Mouse (Mus musculus): ENCODE measurements around the gene Wfdc2.

Gene Wfdc2

DNA sequence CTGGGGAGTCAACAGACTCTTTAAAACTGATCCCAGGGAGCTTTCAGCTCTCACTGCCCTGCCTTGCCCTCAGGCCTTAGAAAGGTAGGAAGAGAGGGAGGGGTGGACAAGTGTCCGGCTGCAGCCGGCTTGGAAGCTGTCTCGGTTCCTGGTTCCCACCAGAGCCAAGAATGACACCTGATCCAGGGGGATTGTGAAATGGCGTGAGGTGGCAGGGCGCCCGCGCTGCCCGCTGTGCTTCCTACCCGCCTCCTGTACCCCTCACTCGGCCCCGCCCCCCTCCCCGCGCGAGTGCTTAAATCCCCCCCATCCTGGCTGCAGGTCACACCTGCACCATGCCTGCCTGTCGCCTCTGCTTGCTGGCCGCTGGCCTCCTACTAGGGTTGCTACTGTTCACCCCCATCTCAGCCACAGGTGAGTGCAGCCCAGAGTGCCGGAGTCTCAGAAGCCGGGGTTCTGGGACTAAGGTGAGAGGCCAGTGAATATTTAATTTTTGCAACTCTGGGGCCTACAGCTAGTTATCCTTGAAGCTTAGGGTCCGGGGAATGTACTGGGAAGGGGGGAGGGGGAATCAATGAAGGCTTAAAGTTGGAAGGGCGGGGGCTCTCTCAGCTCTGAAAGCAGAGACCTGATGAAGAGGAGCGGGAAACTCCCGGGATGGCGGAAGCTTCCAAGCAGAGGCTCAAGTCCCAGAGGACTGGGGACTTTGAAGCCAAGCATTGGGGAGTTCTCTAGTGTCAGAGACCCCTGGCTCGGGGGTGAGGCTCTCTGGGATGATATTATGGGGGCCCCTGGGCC, at the start of gene Wfdc2:
TSS of gene Wfdc2 (plus strand) at position 23 of the 798 bp plus-strand sequence.
- in situ Hi-C loops (cut with MboI, MseI) = no loop called here

DNA sequence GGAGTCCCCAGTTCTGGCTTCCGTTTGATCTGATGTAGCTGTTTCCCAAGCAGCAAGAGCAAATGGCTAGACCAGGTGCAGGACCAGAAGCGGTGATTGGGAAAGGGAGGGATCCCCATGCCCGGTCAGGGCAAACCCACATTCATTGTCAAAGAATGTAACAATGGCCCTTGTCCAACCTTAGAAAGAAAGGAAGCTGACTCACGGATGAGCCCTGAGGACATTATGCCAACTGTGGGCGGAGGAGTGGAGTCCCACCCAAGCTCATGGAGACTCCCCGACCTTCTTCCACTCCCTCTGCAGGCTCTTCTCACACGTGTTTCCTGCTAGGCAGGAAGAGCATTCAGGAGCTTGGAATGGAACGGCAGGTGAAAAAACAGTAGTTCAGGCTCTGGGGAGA, 48.8 kb upstream of the Wfdc2 start:
- in situ Hi-C loops (cut with MboI, MseI) = no loop called here

DNA sequence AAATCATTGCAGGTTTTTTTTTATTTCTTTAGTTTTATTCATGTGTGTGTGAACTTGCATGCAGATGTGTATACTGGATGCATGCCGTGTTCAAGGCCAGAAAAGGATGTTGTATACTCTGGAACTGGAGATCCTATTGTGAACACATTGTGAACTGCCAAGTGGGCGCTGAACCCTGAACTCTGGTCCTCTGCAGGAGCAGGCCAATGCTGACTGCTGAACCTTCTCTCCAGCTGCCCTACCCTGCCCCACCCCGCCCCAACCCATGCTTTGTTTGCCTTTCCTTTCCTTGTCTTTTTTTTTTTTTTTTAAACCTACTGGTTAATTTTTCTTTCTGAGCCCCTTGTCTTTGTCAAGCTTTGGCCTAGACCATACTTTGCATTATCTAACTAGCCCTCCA, 47.3 kb upstream of the Wfdc2 start:
- in situ Hi-C loops (cut with MboI, MseI) = no loop called here

DNA sequence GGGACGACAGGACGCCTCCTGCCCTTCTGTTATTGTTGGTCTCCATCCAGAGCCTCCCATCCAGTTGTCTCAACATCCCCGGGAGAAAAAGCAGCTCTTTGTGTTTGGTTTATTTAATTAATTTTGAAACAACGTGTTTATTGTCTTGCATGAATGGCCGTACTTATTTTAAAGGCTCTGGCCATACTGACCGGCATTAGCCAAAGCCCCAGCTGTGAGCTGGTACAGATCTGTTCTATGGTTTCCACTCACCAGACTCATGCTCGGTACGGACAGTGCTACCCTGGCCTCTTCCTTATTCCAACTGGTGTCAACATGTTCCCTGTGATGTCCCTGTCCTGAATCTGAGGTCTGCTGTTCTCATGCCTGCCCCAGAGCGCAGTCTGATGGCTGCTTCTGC, 46.3 kb upstream of the Wfdc2 start:
- in situ Hi-C loops (cut with MboI, MseI) = no loop called here

DNA sequence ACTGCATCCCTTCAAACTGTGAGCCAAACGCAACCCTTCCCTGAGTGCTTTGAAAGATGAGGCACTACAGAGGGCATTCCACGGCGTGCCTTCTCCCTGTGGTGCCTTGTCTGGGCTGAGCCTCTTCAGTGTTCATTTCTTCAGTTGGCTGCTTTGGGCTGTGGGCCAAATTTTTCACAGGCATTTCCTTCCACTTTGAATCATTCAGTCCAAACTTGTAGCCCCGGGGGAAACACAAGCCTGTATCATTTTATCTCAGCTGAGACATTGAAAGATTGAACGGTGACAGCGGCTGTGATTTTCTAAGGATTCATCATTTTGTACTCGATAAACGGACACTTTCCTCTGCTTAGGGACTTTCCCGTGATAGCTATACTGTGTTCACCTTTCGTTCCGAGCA, 45.6 kb upstream of the Wfdc2 start:
- in situ Hi-C loops (cut with MboI, MseI) = no loop called here

DNA sequence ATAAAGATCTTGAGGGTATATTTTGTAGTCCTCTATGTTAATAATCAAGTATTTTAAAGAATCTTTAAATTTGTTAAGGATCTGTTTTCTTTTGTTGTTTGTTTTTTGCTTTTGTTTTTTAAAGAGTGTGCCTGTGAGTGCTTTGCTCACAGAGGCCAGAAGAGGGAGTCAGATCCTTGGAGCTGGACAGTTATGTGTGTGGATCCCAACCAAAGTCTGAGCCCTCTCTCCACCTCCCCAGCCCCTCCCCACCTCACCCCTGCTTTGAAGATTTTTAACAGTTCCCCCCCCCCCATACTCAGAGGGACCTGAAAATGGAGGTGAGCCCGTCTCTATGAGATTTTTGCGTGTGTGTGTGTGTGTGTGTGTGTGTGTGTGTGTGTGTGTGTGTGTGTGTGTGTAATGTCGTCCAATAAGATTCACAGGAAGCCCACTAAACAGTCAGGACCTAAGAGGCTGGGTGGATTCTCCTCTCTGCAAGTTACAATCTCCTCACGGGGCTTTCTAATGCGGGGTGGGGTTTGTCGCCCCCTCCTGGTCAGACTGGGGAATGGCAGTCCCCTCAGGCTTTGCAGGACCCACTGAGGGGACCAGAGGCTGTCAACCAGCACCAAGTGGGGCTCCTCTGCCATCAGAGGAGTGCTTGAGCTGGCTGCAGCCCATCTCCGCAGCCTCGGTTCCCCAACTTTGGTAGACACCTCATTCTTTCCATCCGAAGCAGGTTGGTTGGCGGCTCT, 44.6 kb upstream of the Wfdc2 start:
- in situ Hi-C loops (cut with MboI, MseI) = no loop called here

DNA sequence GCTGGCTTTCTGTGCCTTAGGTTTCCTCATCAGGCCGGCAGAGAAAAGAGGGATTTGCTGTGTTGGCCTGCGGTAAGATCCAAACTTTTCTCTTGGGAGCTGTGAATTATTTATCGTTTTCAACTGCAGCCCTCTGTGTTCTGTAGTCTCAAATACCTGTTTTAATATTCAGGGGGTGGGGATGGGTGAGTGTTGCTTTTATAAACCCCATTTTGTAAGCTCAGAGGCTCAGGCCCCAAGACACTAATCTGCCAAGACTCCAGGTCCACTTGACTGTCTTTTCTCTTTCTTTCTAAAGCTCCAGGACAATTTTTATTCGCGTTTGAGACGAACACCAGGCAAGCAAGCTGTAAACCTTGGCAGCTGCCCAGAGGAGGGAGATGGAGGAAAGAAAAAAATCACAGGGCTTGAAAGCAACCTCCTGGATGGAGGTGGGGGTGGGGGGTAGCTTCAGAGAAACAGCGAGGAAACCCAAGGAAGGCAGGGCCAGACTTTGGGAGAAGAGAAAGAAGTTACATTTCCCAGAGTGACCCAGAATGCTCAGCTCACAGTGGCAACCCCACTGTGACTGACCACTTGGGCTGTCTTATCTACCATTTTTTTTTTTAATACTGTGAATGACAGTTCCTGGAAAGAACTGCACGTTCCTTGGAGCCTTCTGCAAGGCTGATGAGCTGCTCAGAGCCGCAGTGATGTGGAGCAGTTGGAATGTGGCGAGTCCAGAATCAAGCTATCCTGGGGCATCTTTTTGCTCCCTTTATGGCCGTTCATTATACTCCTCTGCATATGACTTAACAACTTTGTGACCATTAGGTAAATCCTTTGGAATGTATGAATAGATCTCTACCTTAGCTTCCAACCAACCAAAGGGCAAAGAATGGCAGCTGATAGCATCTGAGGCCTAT, 43.7 kb upstream of the Wfdc2 start:
- in situ Hi-C loops (cut with MboI, MseI) = no loop called here

DNA sequence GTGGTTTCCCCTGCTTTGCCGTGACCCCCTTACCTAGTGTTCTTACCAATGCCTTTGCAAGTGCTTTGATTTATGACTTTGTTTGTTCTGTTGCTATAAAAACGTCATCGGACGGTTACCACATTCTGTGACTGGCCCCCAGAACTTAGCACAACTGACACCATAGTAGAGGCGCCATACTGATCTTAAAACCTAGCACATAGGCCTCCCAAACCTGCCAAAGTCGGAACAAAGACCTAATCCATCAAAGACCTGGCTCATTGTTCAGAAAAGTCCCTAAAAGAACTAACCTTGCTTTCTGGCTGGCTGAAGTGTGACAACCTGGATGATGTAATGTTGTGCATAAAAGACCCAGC, 43.1 kb upstream of the Wfdc2 start:
- in situ Hi-C loops (cut with MboI, MseI) = no loop called here

DNA sequence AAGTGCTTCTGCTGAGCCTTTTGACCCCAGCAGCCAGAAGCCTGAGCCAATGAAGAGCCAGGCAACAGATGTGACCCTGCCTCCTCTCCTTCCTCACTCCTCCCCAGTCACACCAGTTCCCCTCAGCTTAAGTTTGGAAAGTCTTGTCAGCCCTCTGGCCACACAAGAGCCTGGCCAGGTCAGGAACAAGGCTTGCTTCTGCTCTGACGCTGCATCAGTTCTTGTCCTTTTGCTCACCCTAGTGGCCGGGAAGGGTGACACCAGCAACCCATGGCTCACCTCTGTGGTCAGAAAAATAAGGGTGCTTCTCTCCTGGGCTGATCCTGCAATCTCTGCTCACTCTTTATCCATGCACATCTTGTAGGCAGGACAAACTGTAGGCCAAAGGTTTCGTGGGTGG, 41.4 kb upstream of the Wfdc2 start:
- in situ Hi-C loops (cut with MboI, MseI) = no loop called here

DNA sequence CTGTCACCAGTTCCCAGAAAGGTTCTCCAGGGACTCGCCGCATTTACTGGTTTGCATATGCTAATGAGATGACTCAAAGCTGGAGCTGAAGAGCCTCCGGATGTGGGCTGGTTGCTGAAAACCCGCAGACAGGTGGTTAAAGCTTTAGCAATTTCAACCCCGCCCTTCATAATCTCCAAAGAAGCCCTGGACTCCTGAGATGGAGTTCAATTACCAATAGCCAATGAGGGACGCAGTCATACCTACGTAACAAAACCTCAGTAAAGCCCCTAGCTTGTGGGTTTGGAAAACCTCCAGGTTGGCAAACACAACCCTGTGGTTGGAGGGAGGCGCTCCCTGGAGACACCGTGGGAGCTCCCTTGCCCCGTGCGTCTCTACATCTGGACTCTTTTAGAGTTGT, 40.4 kb upstream of the Wfdc2 start:
- in situ Hi-C loops (cut with MboI, MseI) = no loop called here

DNA sequence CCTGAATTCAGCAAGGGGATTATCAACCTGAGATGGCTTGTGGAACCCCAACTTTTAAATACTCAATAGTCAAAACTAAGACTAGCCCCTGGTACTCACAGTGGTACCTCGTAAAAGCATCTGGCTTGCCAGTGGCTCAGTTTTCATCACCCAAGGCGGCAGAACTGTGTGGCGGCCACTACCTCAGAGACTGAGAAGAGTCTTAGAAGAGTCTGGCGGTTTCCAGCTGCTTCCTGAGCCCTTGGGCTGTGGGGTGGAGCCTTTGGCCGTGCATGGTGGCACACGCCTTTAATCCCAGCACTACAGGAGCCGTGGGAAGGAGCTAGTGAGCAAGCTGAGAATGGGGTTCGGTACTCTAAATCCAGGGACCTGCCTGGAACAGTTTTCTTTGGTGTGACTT, 39.9 kb upstream of the Wfdc2 start:
- in situ Hi-C loops (cut with MboI, MseI) = no loop called here

DNA sequence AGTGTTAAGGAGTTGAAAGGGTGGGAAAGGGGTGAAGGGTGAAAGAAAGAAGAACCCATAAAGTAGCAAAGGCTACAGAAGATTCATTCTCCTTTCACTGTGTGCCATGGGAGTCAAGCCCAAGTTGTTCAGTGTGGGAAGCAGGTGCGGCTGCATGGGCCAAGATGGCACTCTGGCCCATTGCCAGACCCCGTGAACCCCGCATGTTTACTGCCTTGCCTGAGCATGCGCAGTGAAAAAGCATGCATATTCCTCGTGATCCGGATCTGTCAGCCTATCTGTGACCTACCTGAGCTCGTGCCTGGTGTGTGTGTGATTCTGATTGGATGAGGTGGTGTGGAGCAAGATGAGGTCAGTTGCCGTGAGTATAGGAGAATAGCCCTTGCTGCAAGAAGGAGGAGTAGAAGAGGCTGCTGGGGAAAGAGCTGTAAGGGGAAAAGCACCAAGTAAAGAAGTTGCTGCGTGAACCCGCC, 38.9 kb upstream of the Wfdc2 start:
- in situ Hi-C loops (cut with MboI, MseI) = no loop called here

DNA sequence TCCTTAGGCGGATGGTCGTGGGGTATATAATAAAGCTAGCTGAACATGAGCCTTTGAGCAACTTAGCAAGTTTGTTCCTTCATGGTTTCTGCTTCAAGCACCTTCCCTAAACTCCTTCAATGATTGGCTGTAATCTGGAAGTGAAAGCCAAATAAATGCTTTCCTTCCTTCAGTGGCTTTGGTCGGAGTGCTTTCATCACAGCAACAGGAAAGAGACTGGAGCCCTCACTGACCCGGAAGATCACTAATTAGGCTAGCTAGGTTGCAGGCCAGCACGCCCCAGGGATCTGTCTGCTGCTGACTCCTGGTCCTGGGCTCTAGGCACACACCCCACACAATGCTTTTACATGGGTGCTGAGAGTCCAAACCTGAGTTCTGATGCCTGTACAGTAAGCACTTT, 33.7 kb upstream of the Wfdc2 start:
- in situ Hi-C loops (cut with MboI, MseI) = no loop called here

DNA sequence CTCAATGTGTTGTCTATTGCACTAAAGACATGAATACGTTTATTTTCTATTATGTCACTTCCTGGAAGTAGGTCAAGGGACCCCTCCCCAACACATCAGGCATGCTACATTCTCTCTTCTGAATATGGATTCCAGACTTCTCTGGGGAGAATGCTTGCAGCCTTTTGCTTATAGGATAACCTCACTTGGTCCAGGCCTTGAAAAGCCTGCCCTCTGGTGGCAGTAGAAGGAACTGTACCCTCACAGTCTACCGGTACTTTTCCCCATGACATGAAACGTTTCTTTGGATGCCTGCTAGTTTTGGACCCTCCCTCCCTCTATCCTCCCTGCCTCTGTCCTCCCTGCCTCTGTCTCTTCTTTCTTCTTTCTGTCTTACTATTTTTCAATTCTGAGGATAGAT, 31.0 kb upstream of the Wfdc2 start:
- in situ Hi-C loops (cut with MboI, MseI) = loop anchor here (5.0 kb wide), 1 partner anchor 74 kb away; the partner anchor contains the start of gene Sys1

DNA sequence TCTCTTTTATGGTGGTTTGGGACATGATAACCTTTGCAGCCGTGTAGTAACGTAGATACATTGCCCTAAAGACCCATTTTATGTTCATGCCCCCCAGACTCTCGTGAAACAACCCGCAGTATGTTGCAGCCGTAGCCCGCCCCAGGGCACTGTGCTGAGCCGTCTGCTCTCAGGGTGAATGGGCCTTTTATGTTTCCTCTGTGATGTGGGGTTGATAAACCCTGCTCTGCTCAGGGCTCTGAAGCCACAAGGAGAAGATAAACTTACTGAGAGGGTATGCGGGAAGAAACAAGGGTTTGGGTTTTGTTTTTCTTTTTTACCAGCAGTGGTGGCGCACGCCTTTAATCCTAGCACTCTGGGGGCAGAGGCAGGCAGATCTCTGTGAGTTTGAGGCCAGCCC, 27.9 kb upstream of the Wfdc2 start:
- in situ Hi-C loops (cut with MboI, MseI) = loop anchor here (5.0 kb wide), 1 partner anchor 77 kb away; the partner anchor contains the start of gene Sys1

DNA sequence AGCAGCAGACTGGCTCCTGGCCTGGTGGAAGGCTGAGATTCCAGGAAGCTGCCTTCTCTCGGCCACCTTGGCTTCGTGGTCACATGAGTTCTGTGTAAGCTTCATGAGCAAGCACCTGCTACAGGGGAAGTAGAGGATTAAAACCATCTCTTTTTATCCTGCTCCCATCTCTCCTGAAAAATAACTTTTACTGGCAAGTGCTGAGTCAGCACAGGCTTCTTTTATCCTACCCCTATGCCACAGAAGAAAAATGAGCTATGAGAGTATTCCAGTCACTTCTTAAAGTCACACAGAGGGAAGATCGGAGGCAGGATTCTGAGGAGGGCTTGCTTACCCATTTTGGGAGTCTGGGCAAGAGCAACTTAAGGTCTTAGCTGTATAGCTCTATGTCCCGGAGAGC, 25.2 kb upstream of the Wfdc2 start:
- in situ Hi-C loops (cut with MboI, MseI) = no loop called here

DNA sequence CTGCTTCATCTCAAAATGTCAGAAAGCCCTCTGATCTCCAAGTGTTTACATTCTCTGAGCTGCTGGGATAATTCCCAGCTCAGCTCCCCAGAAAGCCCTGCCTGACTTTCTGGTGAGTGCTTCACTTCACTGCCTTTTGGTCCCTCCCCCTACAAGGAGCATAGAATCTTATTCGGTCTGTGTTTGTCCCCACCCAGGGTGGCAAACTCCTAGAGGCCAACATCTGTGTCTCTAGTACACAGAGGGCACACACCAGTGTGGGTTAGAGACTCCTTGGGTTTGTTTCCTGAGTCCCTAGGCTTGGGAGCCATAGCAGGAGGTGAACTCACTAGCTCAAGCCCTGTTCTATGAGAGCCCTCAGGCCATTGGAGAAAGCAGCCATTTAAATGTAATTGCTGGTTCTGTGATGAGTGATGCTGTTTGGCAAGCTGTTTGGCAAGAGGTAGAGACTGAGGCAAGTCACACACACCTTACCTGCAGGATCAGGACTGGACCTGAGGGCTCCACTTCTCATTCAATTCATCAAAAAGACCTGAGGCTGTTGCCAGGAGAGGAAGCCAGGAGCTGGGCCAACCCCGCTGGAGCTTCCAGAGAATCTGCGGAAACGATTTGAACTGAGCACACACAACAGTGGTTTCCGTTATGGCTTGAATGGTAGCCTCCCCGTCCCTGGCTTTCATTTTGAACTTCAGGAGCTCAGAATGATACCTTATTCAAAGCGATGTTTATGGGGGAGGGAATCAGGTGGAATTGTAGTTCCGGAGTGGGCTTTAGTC, 21.4 kb upstream of the Wfdc2 start:
- in situ Hi-C loops (cut with MboI, MseI) = no loop called here

DNA sequence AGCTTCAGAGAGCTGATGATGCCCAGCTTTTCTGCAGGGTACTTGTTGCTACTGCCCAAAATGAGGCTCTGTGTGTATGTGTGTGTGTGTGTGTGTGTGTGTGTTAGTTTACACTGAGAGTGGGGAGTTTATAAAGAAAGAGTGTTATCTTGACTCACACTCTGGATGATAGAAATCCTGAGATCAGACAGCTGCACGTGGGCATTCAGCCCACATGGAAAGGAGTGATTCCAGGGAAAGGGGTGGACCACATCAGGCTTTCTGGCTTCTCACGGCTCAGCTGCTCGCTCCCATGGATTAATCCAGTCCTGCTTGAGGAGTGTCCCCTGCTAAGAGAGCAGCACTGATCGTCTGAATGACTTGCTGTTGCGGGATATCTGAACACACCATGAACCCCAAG, 20.1 kb upstream of the Wfdc2 start:
- in situ Hi-C loops (cut with MboI, MseI) = no loop called here

DNA sequence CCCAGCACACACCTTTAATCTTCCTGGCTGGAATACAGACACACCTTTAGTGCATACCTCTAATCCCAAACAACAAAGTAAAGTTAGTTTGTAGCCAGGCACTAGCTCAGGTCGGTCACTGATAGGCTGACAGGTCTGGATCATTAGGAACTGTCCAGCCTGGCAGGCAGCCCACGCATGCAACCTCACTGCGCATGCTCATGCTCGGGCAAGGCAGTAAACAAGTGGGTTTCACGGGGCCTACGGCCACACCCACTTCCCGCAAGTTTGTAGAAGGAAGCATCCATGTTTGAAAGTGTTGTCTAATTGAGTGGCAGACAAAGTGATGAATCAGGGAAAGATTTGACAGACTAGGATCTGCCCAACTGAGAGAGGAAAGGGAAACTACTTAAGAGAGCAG, 19.6 kb upstream of the Wfdc2 start:
- in situ Hi-C loops (cut with MboI, MseI) = no loop called here

DNA sequence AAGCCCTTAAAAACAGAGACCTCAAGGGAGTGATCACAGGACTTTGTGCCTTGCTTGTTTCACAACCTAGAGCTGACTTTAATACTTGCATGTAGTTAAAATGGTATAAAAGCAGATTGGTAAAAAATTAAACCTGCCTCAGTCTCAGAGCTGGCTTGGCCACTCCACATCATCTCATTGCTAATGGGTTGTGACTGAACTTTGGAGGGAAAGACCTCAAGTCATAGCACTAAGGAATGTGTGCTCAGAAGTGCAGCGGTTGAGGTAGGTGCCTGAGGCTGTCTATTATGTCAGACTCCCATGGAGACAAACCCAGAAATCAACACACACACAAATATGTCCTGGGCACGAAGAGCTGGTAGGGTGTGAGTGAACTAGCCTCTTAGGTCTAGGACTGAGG, 18.5 kb upstream of the Wfdc2 start:
- in situ Hi-C loops (cut with MboI, MseI) = no loop called here

DNA sequence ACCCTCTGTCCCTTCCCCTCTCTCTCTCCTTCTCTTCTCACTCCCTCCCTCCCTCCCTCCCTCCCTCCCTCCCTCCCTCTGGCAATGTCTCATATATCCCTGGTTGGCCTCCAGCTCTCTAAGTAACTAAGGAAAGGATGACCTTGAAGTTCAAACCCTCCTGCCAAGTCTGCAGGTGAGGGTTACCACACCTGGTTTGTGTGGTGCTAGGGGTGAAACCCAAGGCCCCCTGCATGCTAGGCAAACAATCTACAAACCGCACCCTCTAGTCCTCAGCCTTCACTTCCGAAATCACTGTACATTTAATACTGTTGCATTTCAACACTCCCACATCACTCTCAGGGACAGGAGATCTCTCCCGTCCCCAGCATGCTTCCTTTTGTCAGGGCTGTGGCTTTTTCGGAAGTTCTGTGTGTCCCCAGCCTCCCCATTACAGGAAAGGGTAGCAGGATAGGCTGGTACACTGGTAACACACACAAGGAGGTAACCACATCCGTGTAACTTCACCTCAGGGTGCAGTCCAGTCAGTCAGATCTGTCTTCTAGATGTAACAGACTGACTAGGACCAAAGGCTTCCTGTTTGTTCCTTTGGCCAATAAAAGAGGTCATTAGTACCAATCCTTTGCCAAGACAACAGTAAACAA, 17.6 kb upstream of the Wfdc2 start:
- in situ Hi-C loops (cut with MboI, MseI) = no loop called here

All from T-helper 2 cell (primary cell).